Mouse (Mus musculus) liver, embryonic 12.5 days (tissue): ENCODE measurements at regions not wholly inside any gene's neighbourhood (a gene's known extent, or its start where the extent isn't known, plus 50 kb on each side); places are given as distances from the start of the nearest gene placed in this dataset.

ENCODE experiments used
- ATAC-seq: fragments of 200-750 bp; cut with Nextera tagmentation; 2 replicates; pipeline ENCODE4 v1.8.0; 2017; ENCODE audit warnings: moderate number of reproducible peaks, mild to moderate bottlenecking, moderate library complexity
- H3K27ac ChIP-seq: fragments of 300-500 bp; sonication (generic); 2 replicates; pipeline ENCODE4 v1.5.1; 2016; ENCODE audit warnings: mild to moderate bottlenecking
- H3K27me3 ChIP-seq: fragments of 300-500 bp; sonication (generic); replicated peaks from 2 replicates; pipeline ENCODE4 v1.6.1; 2016; ENCODE audit warnings: mild to moderate bottlenecking, moderate library complexity
- H3K36me3 ChIP-seq: fragments of 300-500 bp; sonication (generic); 2 replicates; pipeline ENCODE4 v1.6.1; 2016; ENCODE audit warnings: mild to moderate bottlenecking, moderate library complexity
- H3K4me1 ChIP-seq: fragments of 300-500 bp; sonication (generic); 2 replicates; pipeline ENCODE4 v1.6.1; 2016
- H3K4me2 ChIP-seq: fragments of 300-500 bp; sonication (generic); 2 replicates; pipeline ENCODE4 v1.6.1; 2016; ENCODE audit warnings: mild to moderate bottlenecking, moderate library complexity
- H3K4me3 ChIP-seq: fragments of 300-500 bp; sonication (generic); 2 replicates; pipeline ENCODE4 v1.5.1; 2016; ENCODE audit warnings: mild to moderate bottlenecking, moderate library complexity
- H3K9ac ChIP-seq: fragments of 300-500 bp; sonication (generic); 2 replicates; pipeline ENCODE4 v1.6.1; 2016; ENCODE audit warnings: mild to moderate bottlenecking, moderate library complexity
- H3K9me3 ChIP-seq: fragments of 300-500 bp; sonication (generic); replicated peaks from 2 replicates; pipeline ENCODE4 v1.6.1; 2016; ENCODE audit warnings: mild to moderate bottlenecking, moderate library complexity
- WGBS: fragments of 180-500 bp; shearing (Covaris S2); methylation state at CpG from one replicate; pipeline ENCODE4 v1.1.7; 2016; ENCODE audit not compliant: insufficient replicate concordance; 5-methylcytosine and 5-hydroxymethylcytosine counted together

GRCm38 (mm10) chr15:74333846-74334245, 302.3 kb downstream of the Mroh4 start:
- H3K9me3 ChIP-seq: 0 out of 2 replicates have a peak, but pooled peaks cover 2% of the 10 kb centered on the region
- ATAC-seq: no peak

GRCm38 (mm10) chr15:74330131-74330530, 306.0 kb downstream of the Mroh4 start:
- WGBS: 51% methylated on average over 3 of the region's 3 CpGs
- Histone ChIP-seq H3K4me1 (no peaks in the 10 kb centered on the region), H3K27me3 (no peaks in the 10 kb centered on the region), H3K36me3 (no peaks in the 10 kb centered on the region), H3K9ac (no peak overlapping the region), H3K9me3 (no peaks in the 10 kb centered on the region), H3K4me2 (no peak overlapping the region), H3K27ac (no peak overlapping the region), H3K4me3 (no peak overlapping the region)
- ATAC-seq: no peak

More at GRCm38 (mm10) chr15:74333846-74334245, 302.3 kb downstream of the Mroh4 start:
- no peak overlapping the region for H3K4me3 ChIP-seq
- H3K27me3 ChIP-seq: no peaks in the 10 kb centered on the region
- no peak overlapping the region for H3K9ac ChIP-seq
- H3K4me2 ChIP-seq: no peak overlapping the region
- no peak overlapping the region for H3K27ac ChIP-seq
- no peaks in the 10 kb centered on the region for H3K36me3 ChIP-seq
- H3K4me1 ChIP-seq: no peaks in the 10 kb centered on the region

GRCm38 (mm10) chr15:74329221-74329620, 306.9 kb downstream of the Mroh4 start:
- no peaks in the 10 kb centered on the region for H3K27me3 ChIP-seq
- no peak overlapping the region for H3K27ac ChIP-seq
- no peaks in the 10 kb centered on the region for H3K36me3 ChIP-seq
- H3K4me2 ChIP-seq: no peak overlapping the region
- H3K9ac ChIP-seq: no peak overlapping the region
- ATAC-seq: no peak
- no peaks in the 10 kb centered on the region for H3K4me1 ChIP-seq
- no peaks in the 10 kb centered on the region for H3K9me3 ChIP-seq
- 75% methylated on average over 14 of the region's 14 CpGs for WGBS
- H3K4me3 ChIP-seq: no peak overlapping the region

DNA sequence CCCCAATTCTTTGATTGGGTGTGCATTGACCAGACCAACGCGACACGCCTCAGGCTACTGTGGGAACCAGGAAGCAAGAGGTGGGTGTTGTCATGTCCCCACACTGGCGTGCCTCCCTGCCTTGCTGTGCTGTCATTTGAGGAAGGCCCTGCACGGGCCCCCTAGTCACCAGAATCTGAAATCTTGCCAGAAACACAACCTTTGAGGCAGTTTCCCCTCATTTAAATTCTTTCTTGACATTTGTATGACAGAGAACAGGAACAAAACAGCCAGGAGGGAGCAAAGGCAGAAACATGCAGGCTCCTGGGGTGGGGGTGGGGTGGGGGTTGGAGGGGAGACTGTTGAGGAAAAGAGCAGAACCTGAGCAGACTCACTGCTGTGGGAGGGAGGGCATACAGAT, 309.5 kb downstream of the Mroh4 start:
- Histone ChIP-seq H3K9ac (no peak overlapping the region), H3K27ac (no peak overlapping the region), H3K4me2 (no peak overlapping the region), H3K4me3 (no peak overlapping the region), H3K9me3 (no peaks in the 10 kb centered on the region), H3K4me1 (no peaks in the 10 kb centered on the region), H3K27me3 (no peaks in the 10 kb centered on the region), H3K36me3 (no peaks in the 10 kb centered on the region)
- WGBS: 40% methylated on average over 5 of the region's 5 CpGs
- no peak for ATAC-seq

GRCm38 (mm10) chr15:74325543-74325942, 310.6 kb downstream of the Mroh4 start:
- no peak overlapping the region for H3K27ac ChIP-seq
- no peaks in the 10 kb centered on the region for H3K27me3 ChIP-seq
- H3K4me1 ChIP-seq: no peaks in the 10 kb centered on the region
- 43% methylated on average over 9 of the region's 9 CpGs for WGBS
- no peaks in the 10 kb centered on the region for H3K36me3 ChIP-seq
- no peak for ATAC-seq
- H3K9ac ChIP-seq: no peak overlapping the region
- H3K9me3 ChIP-seq: no peaks in the 10 kb centered on the region
- no peak overlapping the region for H3K4me2 ChIP-seq
- H3K4me3 ChIP-seq: no peak overlapping the region

- H3K4me1 ChIP-seq: no peaks in the 10 kb centered on the region
- H3K9ac ChIP-seq: no peak overlapping the region
- H3K9me3 ChIP-seq: no peaks in the 10 kb centered on the region
- H3K27me3 ChIP-seq: no peaks in the 10 kb centered on the region
- no peak overlapping the region for H3K27ac ChIP-seq
- H3K36me3 ChIP-seq: no peaks in the 10 kb centered on the region
- H3K4me3 ChIP-seq: no peak overlapping the region
- ATAC-seq: no peak
- no peak overlapping the region for H3K4me2 ChIP-seq
- WGBS: 33% methylated on average over 3 of the region's 3 CpGs
These were observed 316.7 kb downstream of the Mroh4 start for GRCm38 (mm10) chr15:74319407-74319806.

DNA sequence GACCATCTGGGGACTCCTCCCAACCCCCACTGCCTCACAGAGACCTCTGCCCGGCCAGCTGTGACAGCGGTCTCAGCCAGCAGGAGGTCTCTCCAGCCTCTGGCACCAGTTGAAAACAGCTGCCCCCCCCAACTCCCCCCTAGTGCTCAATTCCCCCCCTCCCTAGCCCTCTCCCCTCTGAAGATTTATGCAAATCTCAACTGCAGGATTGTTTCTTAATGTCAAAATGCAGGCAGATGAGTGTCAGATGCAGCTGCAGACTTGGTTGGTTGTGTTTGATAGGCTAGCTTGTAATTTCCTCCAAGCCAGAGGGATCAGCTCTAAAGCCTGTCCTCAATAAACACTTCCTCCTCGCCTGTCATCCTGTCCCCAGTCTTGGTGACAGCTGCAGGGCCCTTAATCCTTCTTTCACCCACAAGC, 317.7 kb downstream of the Mroh4 start:
- H3K9ac ChIP-seq: no peak overlapping the region
- no peak overlapping the region for H3K4me3 ChIP-seq
- H3K27me3 ChIP-seq: no peaks in the 10 kb centered on the region
- H3K9me3 ChIP-seq: no peaks in the 10 kb centered on the region
- H3K36me3 ChIP-seq: no peaks in the 10 kb centered on the region
- ATAC-seq: no peak
- no peak overlapping the region for H3K4me2 ChIP-seq
- no peaks in the 10 kb centered on the region for H3K4me1 ChIP-seq
- H3K27ac ChIP-seq: no peak overlapping the region
- 13% methylated on average over 3 of the region's 3 CpGs for WGBS

GRCm38 (mm10) chr15:74311082-74311481, 325.1 kb downstream of the Mroh4 start:
- Histone ChIP-seq H3K36me3 (no peaks in the 10 kb centered on the region), H3K4me3 (no peak overlapping the region), H3K4me2 (no peak overlapping the region), H3K4me1 (no peaks in the 10 kb centered on the region), H3K27me3 (no peaks in the 10 kb centered on the region), H3K9me3 (no peaks in the 10 kb centered on the region), H3K9ac (no peak overlapping the region), H3K27ac (no peak overlapping the region)
- WGBS: 47% methylated on average over 3 of the region's 3 CpGs
- no peak for ATAC-seq

- Histone ChIP-seq H3K36me3 (no peaks in the 10 kb centered on the region), H3K9ac (no peak overlapping the region), H3K27ac (no peak overlapping the region), H3K4me2 (no peak overlapping the region), H3K4me1 (no peaks in the 10 kb centered on the region), H3K9me3 (no peaks in the 10 kb centered on the region), H3K27me3 (no peaks in the 10 kb centered on the region), H3K4me3 (no peak overlapping the region)
- no peak for ATAC-seq
- WGBS: 68% methylated on average over 5 of the region's 5 CpGs
These were observed 329.6 kb downstream of the Mroh4 start for GRCm38 (mm10) chr15:74306543-74306942.

DNA sequence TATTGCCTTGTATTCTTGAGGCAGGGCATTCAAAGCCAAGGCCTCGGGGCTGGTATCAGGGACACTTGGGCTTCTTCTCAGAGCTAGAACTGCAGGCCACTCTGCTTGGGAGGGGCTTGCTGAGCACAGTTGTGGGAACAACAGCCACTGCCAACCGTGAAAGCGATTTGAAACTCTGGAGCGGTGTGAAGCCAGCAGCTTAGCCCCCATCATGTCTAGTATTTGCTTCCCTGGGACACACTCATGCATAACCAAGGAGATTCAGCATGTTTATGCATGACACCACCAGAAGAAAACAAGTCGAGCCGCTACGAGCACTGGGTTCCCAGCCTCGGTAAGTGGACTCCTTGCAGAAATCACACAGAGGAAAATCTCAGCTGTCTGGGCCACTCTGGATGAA, 339.9 kb downstream of the Mroh4 start:
- Histone ChIP-seq H3K4me2 (no peak overlapping the region), H3K36me3 (no peaks in the 10 kb centered on the region), H3K9me3 (no peaks in the 10 kb centered on the region), H3K4me1 (no peaks in the 10 kb centered on the region), H3K27ac (no peak overlapping the region), H3K4me3 (no peak overlapping the region), H3K9ac (no peak overlapping the region), H3K27me3 (no peaks in the 10 kb centered on the region)
- 57% methylated on average over 8 of the region's 8 CpGs for WGBS
- no peak for ATAC-seq

- 59% methylated on average over 10 of the region's 10 CpGs for WGBS
- no peaks in the 10 kb centered on the region for H3K36me3 ChIP-seq
- no peaks in the 10 kb centered on the region for H3K9me3 ChIP-seq
- no peak overlapping the region for H3K4me3 ChIP-seq
- no peak overlapping the region for H3K4me2 ChIP-seq
- no peak overlapping the region for H3K9ac ChIP-seq
- ATAC-seq: no peak
- no peaks in the 10 kb centered on the region for H3K27me3 ChIP-seq
- no peak overlapping the region for H3K27ac ChIP-seq
- H3K4me1 ChIP-seq: no peaks in the 10 kb centered on the region
These were observed 341.5 kb downstream of the Mroh4 start for GRCm38 (mm10) chr15:74294691-74295090.

- no peaks in the 10 kb centered on the region for H3K27me3 ChIP-seq
- no peaks in the 10 kb centered on the region for H3K4me1 ChIP-seq
- H3K36me3 ChIP-seq: no peaks in the 10 kb centered on the region
- ATAC-seq: no peak
- H3K4me3 ChIP-seq: no peak overlapping the region
- no peak overlapping the region for H3K9ac ChIP-seq
- no peak overlapping the region for H3K27ac ChIP-seq
- no peaks in the 10 kb centered on the region for H3K9me3 ChIP-seq
- H3K4me2 ChIP-seq: no peak overlapping the region
- WGBS: 66% methylated on average over 10 of the region's 10 CpGs
These were observed 342.0 kb downstream of the Mroh4 start for GRCm38 (mm10) chr15:74294109-74294508.

- H3K4me3 ChIP-seq: no peak overlapping the region
- H3K9me3 ChIP-seq: no peaks in the 10 kb centered on the region
- no peaks in the 10 kb centered on the region for H3K36me3 ChIP-seq
- 53% methylated on average over 2 of the region's 2 CpGs for WGBS
- no peak overlapping the region for H3K9ac ChIP-seq
- no peak overlapping the region for H3K27ac ChIP-seq
- no peaks in the 10 kb centered on the region for H3K27me3 ChIP-seq
- no peak overlapping the region for H3K4me2 ChIP-seq
- H3K4me1 ChIP-seq: no peaks in the 10 kb centered on the region
- ATAC-seq: no peak
These were observed 348.7 kb downstream of the Mroh4 start for GRCm38 (mm10) chr15:74287492-74287891.
